Mouse (Mus musculus) hindbrain, embryonic 12.5 days (tissue): ENCODE data around the gene Cnot1. TPM values are rescaled to one million over a fixed set of nuclear protein-coding genes. Genes with fewer than 3 reads are reported as not detected.
"Not testable (repeated sequence)": the region's sequence is repeated elsewhere in the genome, so short reads cannot be mapped to it uniquely, and the experiment has no call there.

ENCODE experiments used
- ATAC-seq: fragments of 200-750 bp; cut with Nextera tagmentation; 2 replicates; pipeline ENCODE4 v1.8.0; 2017; ENCODE audit warnings: moderate TSS enrichment; ENCODE audit not compliant: low FRiP score
- H3K27ac ChIP-seq: fragments of 300-500 bp; sonication (generic); 2 replicates; pipeline ENCODE4 v1.5.1; 2016; ENCODE audit warnings: mild to moderate bottlenecking
- H3K27me3 ChIP-seq: fragments of 300-500 bp; sonication (generic); 2 replicates; pipeline ENCODE4 v1.6.1; 2016; ENCODE audit warnings: mild to moderate bottlenecking
- H3K36me3 ChIP-seq: fragments of 300-500 bp; sonication (generic); 2 replicates; pipeline ENCODE4 v1.6.1; 2016; ENCODE audit warnings: mild to moderate bottlenecking
- H3K4me1 ChIP-seq: fragments of 300-500 bp; sonication (generic); 2 replicates; pipeline ENCODE4 v1.6.1; 2016
- H3K4me2 ChIP-seq: fragments of 300-500 bp; sonication (generic); replicated peaks from 2 replicates; pipeline ENCODE4 v1.6.1; 2016; ENCODE audit warnings: mild to moderate bottlenecking
- H3K4me3 ChIP-seq: fragments of 300-500 bp; sonication (generic); 2 replicates; pipeline ENCODE4 v1.5.1; 2016; ENCODE audit warnings: mild to moderate bottlenecking
- H3K9ac ChIP-seq: fragments of 300-500 bp; sonication (generic); 2 replicates; pipeline ENCODE4 v1.6.1; 2016; ENCODE audit warnings: mild to moderate bottlenecking, moderate library complexity
- H3K9me3 ChIP-seq: fragments of 300-500 bp; sonication (generic); replicated peaks from 2 replicates; pipeline ENCODE4 v1.6.1; 2016; ENCODE audit warnings: mild to moderate bottlenecking
- WGBS: fragments of 180-500 bp; shearing (Covaris S2); methylation state at CpG from one replicate; pipeline ENCODE4 v1.1.7; 2016; 5-methylcytosine and 5-hydroxymethylcytosine counted together
- polyA plus RNA-seq: library from polyadenylated mRNA; unstranded; fragments of >200 nt; fragmentation: Nextera tagmentation; extraction: Ambion mirVana; gene quantifications from 2 replicates; pipeline ENCODE4 v1.2.1, GENCODE M21; 2016

The Cnot1 gene
- polyA plus RNA-seq, 1 experiment from 2014 or later = 90.5 TPM

DNA sequence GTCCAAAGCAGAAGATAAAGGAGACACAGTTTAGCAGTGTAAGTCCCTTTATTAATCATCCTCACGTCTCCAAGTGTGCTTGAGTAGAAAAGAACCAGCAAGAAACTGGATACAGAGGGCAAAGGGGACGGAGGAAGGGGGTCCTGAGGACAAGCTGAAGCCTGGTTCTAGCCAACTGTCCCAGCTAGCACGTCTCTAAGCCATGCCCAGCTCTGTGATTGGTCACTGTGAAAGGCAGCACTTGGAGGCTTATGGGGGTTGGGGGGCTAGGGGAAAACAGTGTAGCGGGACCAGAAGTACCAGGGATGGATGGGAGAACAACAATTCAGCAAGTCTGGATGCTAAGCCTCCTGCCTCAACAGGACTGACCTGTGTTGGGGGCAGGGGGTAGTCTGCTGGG lies 28.6 kb upstream of the Cnot1 start:
- Histone ChIP-seq H3K36me3 (peaks cover 35% of the 10 kb centered on the region), H3K27me3 (no peaks in the 10 kb centered on the region), H3K27ac (no peak overlapping the region), H3K9ac (no peak overlapping the region), H3K4me2 (no peak overlapping the region), H3K9me3 (no peaks in the 10 kb centered on the region), H3K4me3 (no peak overlapping the region), H3K4me1 (peaks cover 10% of the 10 kb centered on the region)
- no peak for ATAC-seq
- WGBS = 82% methylated on average over 4 of the region's 4 CpGs

DNA sequence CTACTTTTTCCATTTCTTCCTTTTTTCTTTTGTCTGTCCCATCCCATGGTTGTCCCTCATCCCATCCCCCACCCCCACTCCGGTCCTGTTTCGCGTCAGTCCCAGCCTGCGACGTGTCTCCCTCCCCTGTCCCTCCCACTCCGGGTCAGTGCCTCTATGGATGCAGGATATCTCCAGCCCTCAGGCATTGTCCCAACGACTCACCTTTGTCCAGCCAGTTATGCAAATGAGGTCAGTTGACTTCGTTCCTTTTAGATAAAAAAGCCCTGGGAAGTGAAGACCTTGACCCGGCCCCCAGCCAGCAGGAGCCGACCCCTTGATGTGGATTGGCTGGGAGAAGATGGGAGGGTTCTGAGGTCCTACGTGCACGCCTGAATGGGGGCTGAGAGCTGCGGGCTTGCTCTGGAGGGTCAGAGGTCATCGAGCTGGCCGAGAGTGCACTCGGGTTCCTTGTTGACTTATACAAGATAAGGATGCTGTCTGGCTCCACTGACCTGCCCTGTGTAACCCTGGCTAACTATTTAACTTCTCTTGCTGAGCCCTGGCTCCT lies 26.2 kb upstream of the Cnot1 start:
- Histone ChIP-seq H3K9ac (peak overlapping the region; percentile 38; the same call in 1 of the 2 replicates), H3K36me3 (peaks cover 15% of the 10 kb centered on the region), H3K4me2 (peak overlapping the region; percentile 53), H3K27ac (no peak overlapping the region), H3K4me3 (peak overlapping the region; percentile 27), H3K27me3 (no peaks in the 10 kb centered on the region), H3K9me3 (no peaks in the 10 kb centered on the region), H3K4me1 (peaks cover 10% of the 10 kb centered on the region)
- 2% methylated on average over 16 of the region's 16 CpGs for WGBS
- ATAC-seq = peak; percentile 55

- peaks cover 10% of the 10 kb centered on the region for H3K4me1 ChIP-seq
Measured at GRCm38 (mm10) chr8:95832603-95833434, 25.6 kb upstream of the Cnot1 start.

GRCm38 (mm10) chr8:95830144-95830543 lies 22.9 kb upstream of the Cnot1 start:
- H3K4me2 ChIP-seq = no peak overlapping the region
- H3K36me3 ChIP-seq = no peaks in the 10 kb centered on the region
- no peak overlapping the region for H3K9ac ChIP-seq
- H3K27ac ChIP-seq = no peak overlapping the region
- no peaks in the 10 kb centered on the region for H3K9me3 ChIP-seq
- no peak for ATAC-seq
- WGBS = 78% methylated on average over 3 of the region's 3 CpGs
- H3K4me1 ChIP-seq = peaks cover 10% of the 10 kb centered on the region
- H3K27me3 ChIP-seq = no peaks in the 10 kb centered on the region
- no peak overlapping the region for H3K4me3 ChIP-seq

More at GRCm38 (mm10) chr8:95832603-95833434, 25.6 kb upstream of the Cnot1 start:
- H3K27ac ChIP-seq = no peak overlapping the region
- 15% methylated on average over 16 of the region's 16 CpGs for WGBS
- ATAC-seq = peak; percentile 74
- peak overlapping the region; percentile 53 for H3K4me2 ChIP-seq
- no peaks in the 10 kb centered on the region for H3K9me3 ChIP-seq
- no peaks in the 10 kb centered on the region for H3K27me3 ChIP-seq
- H3K4me3 ChIP-seq = peak overlapping the region; percentile 27
- peak overlapping the region; percentile 38; the same call in 1 of the 2 replicates for H3K9ac ChIP-seq
- H3K36me3 ChIP-seq = peaks cover 15% of the 10 kb centered on the region

- H3K27ac ChIP-seq, H3K9ac ChIP-seq, H3K9me3 ChIP-seq, ATAC-seq, H3K27me3 ChIP-seq, H3K4me1 ChIP-seq, H3K4me3 ChIP-seq, H3K4me2 ChIP-seq, H3K36me3 ChIP-seq: not testable (repeated sequence)
- WGBS = 58% methylated on average over 25 of the region's 25 CpGs
Measured at GRCm38 (mm10) chr8:95825162-95825561, 17.9 kb upstream of the Cnot1 start, which contains the start of gene Sap18b. Gene Sap18b (plus strand): TSS chr8:95825346.

DNA sequence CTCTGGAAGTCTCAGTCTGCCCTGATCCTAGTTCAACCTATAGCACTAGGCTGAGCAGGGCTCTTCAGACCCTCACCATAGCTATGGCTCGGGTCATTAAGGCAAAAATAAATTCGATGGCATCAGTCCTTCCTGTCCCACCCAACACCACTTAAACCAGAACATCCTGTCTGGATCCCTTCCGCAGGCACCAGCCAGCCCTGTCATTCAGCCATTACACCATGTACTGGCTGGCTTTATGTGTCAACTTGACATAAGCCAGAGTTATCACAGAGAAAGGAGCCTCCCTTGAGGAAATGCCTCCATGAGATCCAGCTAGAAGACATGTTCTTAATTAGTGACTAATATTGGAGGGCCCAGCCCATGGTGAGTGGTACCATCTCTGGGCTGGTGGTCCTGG lies 15.4 kb upstream of the Cnot1 start:
- Histone ChIP-seq H3K27me3 (no peaks in the 10 kb centered on the region), H3K4me3 (no peak overlapping the region), H3K9me3 (no peaks in the 10 kb centered on the region), H3K9ac (no peak overlapping the region), H3K4me2 (no peak overlapping the region), H3K4me1 (no peaks in the 10 kb centered on the region), H3K27ac (no peak overlapping the region), H3K36me3 (no peaks in the 10 kb centered on the region)
- 85% methylated on average over 3 of the region's 3 CpGs for WGBS
- ATAC-seq = no peak

DNA sequence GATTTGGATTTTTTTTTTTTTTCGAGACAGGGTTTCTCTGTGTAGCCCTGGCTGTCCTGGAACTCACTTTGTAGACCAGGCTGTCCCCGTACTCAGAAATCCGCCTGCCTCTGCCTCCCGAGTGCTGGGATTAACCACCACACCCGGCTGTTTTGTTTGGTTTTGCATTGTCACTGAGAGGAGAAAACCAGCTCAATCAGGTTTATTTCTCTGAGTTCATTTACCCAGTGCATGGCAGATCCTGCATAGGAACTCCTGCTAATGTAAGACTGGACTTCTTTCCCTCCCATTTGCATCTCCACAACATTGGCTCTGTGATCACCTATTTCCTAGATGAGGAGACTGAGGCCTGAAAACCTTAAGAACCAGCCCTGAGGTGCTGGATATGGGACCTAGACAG lies 14.8 kb upstream of the Cnot1 start:
- WGBS = 85% methylated on average over 5 of the region's 5 CpGs
- Histone ChIP-seq H3K36me3 (no peaks in the 10 kb centered on the region), H3K9me3 (no peaks in the 10 kb centered on the region), H3K4me1 (no peaks in the 10 kb centered on the region), H3K9ac (no peak overlapping the region), H3K4me2 (no peak overlapping the region), H3K4me3 (no peak overlapping the region), H3K27ac (no peak overlapping the region), H3K27me3 (no peaks in the 10 kb centered on the region)
- no peak for ATAC-seq

GRCm38 (mm10) chr8:95821266-95821665 lies 14.0 kb upstream of the Cnot1 start:
- no peak overlapping the region for H3K4me3 ChIP-seq
- no peak for ATAC-seq

GRCm38 (mm10) chr8:95818211-95818610 lies 10.9 kb upstream of the Cnot1 start:
- no peak for ATAC-seq
- Histone ChIP-seq H3K4me1 (no peaks in the 10 kb centered on the region; the same call in 1 of the 2 replicates), H3K36me3 (no peaks in the 10 kb centered on the region), H3K9ac (no peak overlapping the region), H3K4me3 (no peak overlapping the region), H3K27me3 (no peaks in the 10 kb centered on the region), H3K4me2 (no peak overlapping the region), H3K9me3 (no peaks in the 10 kb centered on the region), H3K27ac (no peak overlapping the region)
- 57% methylated on average over 1 of the region's 1 CpGs for WGBS

More at GRCm38 (mm10) chr8:95821266-95821665, 14.0 kb upstream of the Cnot1 start:
- Histone ChIP-seq H3K27ac (no peak overlapping the region), H3K9ac (no peak overlapping the region), H3K36me3 (no peaks in the 10 kb centered on the region), H3K4me1 (no peaks in the 10 kb centered on the region), H3K4me2 (no peak overlapping the region), H3K27me3 (no peaks in the 10 kb centered on the region), H3K9me3 (no peaks in the 10 kb centered on the region)
- WGBS = 91% methylated on average over 6 of the region's 6 CpGs

DNA sequence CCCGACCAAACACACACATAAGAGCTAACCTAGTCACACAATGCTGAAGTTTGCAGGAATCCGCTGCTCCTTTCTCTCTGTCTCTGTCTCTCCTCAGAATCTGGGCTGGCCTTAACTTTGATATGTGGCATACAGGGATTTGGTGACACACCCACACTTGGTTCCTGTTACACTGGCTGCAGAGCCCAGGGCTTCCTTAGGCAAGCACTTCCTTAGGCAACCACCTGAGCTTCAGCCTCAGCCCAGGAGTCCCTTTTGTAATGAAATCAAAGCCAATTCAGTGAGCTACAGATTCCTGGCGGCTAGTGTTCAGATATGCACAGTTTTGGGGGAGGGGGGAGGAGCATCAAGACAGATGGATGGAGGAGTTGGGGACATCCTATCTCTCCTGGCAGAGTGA lies 10.3 kb upstream of the Cnot1 start:
- Histone ChIP-seq H3K9me3 (no peaks in the 10 kb centered on the region), H3K4me3 (no peak overlapping the region), H3K4me2 (no peak overlapping the region), H3K9ac (no peak overlapping the region), H3K4me1 (no peaks in the 10 kb centered on the region; the same call in 1 of the 2 replicates), H3K27ac (no peak overlapping the region), H3K27me3 (no peaks in the 10 kb centered on the region), H3K36me3 (no peaks in the 10 kb centered on the region)
- 61% methylated on average over 3 of the region's 3 CpGs for WGBS
- ATAC-seq = no peak

DNA sequence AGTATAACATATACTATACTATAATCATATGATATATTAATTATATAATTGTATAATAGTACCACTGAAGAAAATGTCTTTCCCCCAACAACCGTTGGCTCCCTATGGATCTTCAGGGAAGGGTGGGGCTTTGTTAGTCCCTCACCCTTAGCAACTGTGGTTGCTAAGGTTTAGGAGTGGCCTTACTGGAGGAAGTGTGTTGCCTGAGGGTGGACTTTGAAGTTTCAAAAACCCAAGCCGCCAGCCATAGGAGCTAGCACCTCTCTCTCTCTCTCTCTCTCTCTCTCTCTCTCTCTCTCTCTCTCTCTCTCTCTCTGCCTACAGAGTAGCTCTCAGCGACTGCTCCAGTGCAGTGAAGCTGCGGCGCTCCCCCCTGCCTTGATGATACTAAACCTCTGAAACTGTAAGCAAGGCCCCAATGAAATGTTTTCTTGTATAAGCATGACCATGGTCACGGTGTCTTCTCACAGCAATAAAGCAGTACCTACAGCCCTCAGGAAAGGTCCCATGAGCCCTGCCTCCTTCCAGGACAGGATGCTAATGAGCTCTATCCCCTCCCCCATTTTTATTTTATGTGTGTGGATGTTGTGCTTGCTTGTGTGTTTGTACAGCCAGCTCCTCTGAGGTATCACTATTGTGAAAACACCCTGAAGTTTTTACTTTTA lies 8.9 kb upstream of the Cnot1 start:
- no peaks in the 10 kb centered on the region for H3K27me3 ChIP-seq

GRCm38 (mm10) chr8:95810184-95810591 lies 2.9 kb upstream of the Cnot1 start:
- H3K9ac ChIP-seq = no peak overlapping the region
- no peaks in the 10 kb centered on the region for H3K9me3 ChIP-seq
- peaks cover 11% of the 10 kb centered on the region for H3K4me1 ChIP-seq
- no peak overlapping the region for H3K4me3 ChIP-seq
- no peak for ATAC-seq
- 62% methylated on average over 3 of the region's 3 CpGs for WGBS
- H3K27me3 ChIP-seq = no peaks in the 10 kb centered on the region
- H3K4me2 ChIP-seq = no peak overlapping the region
- no peaks in the 10 kb centered on the region for H3K36me3 ChIP-seq
- H3K27ac ChIP-seq = no peak overlapping the region

More for the DNA sequence above, 8.9 kb upstream of the Cnot1 start:
- WGBS = 55% methylated on average over 6 of the region's 6 CpGs
- no peak for ATAC-seq
- no peak overlapping the region for H3K27ac ChIP-seq
- no peaks in the 10 kb centered on the region; the same call in 1 of the 2 replicates for H3K4me1 ChIP-seq
- no peak overlapping the region for H3K4me3 ChIP-seq
- no peak overlapping the region for H3K9ac ChIP-seq
- H3K9me3 ChIP-seq = no peaks in the 10 kb centered on the region
- no peaks in the 10 kb centered on the region for H3K36me3 ChIP-seq
- no peak overlapping the region for H3K4me2 ChIP-seq
